ENCODE assay signal across 8 mouse cellular contexts in the genomic region with DNA sequence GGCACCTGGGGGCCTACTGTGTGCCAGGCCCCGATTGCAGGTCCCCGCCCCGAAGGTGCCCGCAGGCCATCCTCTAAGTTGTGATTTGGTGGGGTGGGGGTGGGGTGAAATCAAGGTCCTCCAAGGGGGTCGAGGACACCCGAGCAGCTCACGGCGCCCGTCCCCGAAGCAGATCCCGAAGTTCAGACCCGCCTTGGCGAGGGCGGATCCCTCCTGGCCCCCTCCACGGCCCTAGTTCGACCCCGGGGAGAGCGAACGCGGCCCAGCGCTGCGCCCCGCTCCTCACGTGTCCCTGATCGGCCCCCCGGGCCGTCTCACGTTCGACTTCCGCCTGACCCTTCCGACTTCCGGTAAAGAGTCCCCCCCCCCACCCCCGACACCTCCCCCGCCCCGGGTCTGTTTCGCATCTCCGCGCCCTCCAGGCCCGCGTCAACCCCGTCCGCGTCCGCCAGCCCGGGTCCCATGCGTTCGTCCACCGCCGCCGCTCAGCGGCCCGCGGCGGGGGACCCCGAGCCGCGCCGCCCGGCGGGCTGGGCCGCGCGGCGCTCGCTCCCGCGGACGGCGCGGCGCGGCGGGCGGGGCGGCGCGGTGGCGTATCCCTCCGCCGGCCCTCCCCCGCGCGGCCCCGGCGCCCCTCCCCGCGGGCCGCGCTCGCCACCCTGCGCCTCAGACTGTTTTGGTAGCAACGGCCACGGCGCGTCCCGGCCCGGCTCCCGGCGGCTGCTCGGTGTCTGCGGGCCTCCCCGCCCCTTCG. TPM values are rescaled to one million over a fixed set of nuclear protein-coding genes. Genes with fewer than 3 reads are reported as not detected.
DNase-seq lines count a peak whose midpoint lies in the region; ATAC-seq lines count a peak whose summit lies in the region.

A gene (plus strand): TSS at position 164 of the 754 bp plus-strand sequence.

- peak within 1 kb of the TSS; percentile 88 for H3K4me3 ChIP-seq in intestine, embryonic 14.5 days (ENCODE audit: low read depth, low read length)

- H3K4me1 ChIP-seq in intestine, embryonic 14.5 days (replicated peaks; ENCODE audit: control insufficient read depth, insufficient read depth, low read length) = peaks cover 25% of the 10 kb centered on the region

- H3K27me3 ChIP-seq in intestine, embryonic 14.5 days (replicated peaks; ENCODE audit: control insufficient read depth, insufficient read depth, low read length) = no peaks in the 10 kb centered on the region

- ATAC-seq in intestine, embryonic 14.5 days (replicated peaks; ENCODE audit: low FRiP score, low TSS enrichment, low read depth) = peak; percentile 88
- ATAC-seq in megakaryocyte progenitor cell, adult 5-6 weeks (replicated peaks; ENCODE audit: poor library complexity) = peak; percentile 82

- no peaks in the 10 kb centered on the region for H3K36me3 ChIP-seq in intestine, embryonic 14.5 days (ENCODE audit: control insufficient read depth, insufficient read depth, low read length)

- 0% methylated on average over 63 of the region's 103 CpGs for whole genome bisulfite sequencing in intestine, embryonic 14.5 days

- H3K27ac ChIP-seq in intestine, embryonic 14.5 days (ENCODE audit: low read depth) = peak within 1 kb of the TSS; percentile 94

- peak within 1 kb of the TSS; percentile 93 for H3K4me2 ChIP-seq in intestine, embryonic 14.5 days (ENCODE audit: low read length)

- intact Hi-C loops in left cerebral cortex, postnatal 10 days (cut with DNase I) = loop anchor here (5.0 kb wide), 1 partner anchor 71 kb away; no protein-coding TSS in a partner anchor

- peak; percentile 89 to 97 for DNase-seq in adrenal gland, adult (ENCODE audit: inconsistent age in 2 of 2, low spot score in 1 of 2)
- DNase-seq in embryo, embryonic 10.5 days (ENCODE audit: low spot score) = peak; percentile 86
- DNase-seq in gastrocnemius, postnatal 25 days = peak; percentile 85
- DNase-seq in intestine, embryonic 14.5 days (ENCODE audit: low spot score) = peak; percentile 93
- peak; percentile 77 to 92 for DNase-seq in left cerebral cortex, postnatal 10 days (ENCODE audit: extremely low spot score in 1 of 2, low spot score in 2 of 2)
- DNase-seq in right cerebral cortex, postnatal 10 days (ENCODE audit: low spot score in 2 of 2) = peak; percentile 89 to 91
- DNase-seq in urinary bladder, postnatal 25 days (ENCODE audit: low spot score) = peak; percentile 80

- H3K9me3 ChIP-seq in intestine, embryonic 14.5 days (ENCODE audit: control insufficient read depth, low read length) = no peaks in the 10 kb centered on the region

- peak within 1 kb of the TSS; percentile 97 for H3K9ac ChIP-seq in intestine, embryonic 14.5 days (ENCODE audit: low read length)

RNA-seq across cellular contexts. Expression of the gene that starts here (rescaled TPM):
- total RNA-seq in gastrocnemius, postnatal 25 days (2021) = 10 to 100 TPM; 94.1 to 97.6 TPM
- polyA plus RNA-seq in intestine, embryonic 14.5 days (2014; fragmentation: Nextera tagmentation; extraction: Ambion mirVana) = 59.4 and 59.8 TPM in 2 replicates
- total RNA-seq in left cerebral cortex, postnatal 10 days (2021) = 100 to 1,000 TPM; 264 to 274 TPM
- total RNA-seq in megakaryocyte progenitor cell, adult 5-6 weeks (2015) = 67.4 and 85.0 TPM in 2 replicates
- total RNA-seq in megakaryocyte progenitor cell, adult 5-6 weeks (2017) = 30.1 and 49.8 TPM in 2 replicates

Comparison
In these comparisons a context has a peak if more than half of its experiments do, and no peak if none do; other contexts are left out.
1. Peak in every context shown above with its lines: DNase-seq, ATAC-seq, H3K4me3 ChIP-seq and H3K27ac ChIP-seq.